Mouse (Mus musculus): ENCODE data around the gene Tpd52l1. TPM values are rescaled to one million over a fixed set of nuclear protein-coding genes. Genes with fewer than 3 reads are reported as not detected.
A peak's percentile ranks its signal among the peaks of the same experiment; 100 is the strongest.

Tpd52l1 gene
- total and polyA plus RNA-seq, 2 experiments from 2014 or later: 24.4 to 62.0 TPM

GRCm38 (mm10) chr10:31456806-31457205 lies 11.0 kb upstream of the Tpd52l1 start:
- no peak for TF ChIP-seq CTCF (IDR thresholded peaks at IDR 0.05; ENCODE audit: low read depth)
- no peak overlapping the region for H3K4me3 ChIP-seq (ENCODE audit: low read length)
- H3K9me3 ChIP-seq (ENCODE audit: low read length): no peaks in the 10 kb centered on the region
- H3K9ac ChIP-seq (replicated peaks; ENCODE audit: low read length): no peak overlapping the region
- DNase-seq (ENCODE audit: low spot score): no peak
- H3K36me3 ChIP-seq (ENCODE audit: insufficient read depth, low read length): no peaks in the 10 kb centered on the region
- H3K4me1 ChIP-seq (ENCODE audit: insufficient read depth, low read length): no peaks in the 10 kb centered on the region
- no peaks in the 10 kb centered on the region for H3K27me3 ChIP-seq (ENCODE audit: insufficient read depth, low read length)
- H3K27ac ChIP-seq: no peak overlapping the region
- H3K4me2 ChIP-seq (ENCODE audit: low read depth, low read length): no peak overlapping the region
- no peak for ATAC-seq
- 61% methylated on average over 1 of the region's 1 CpGs for WGBS

DNA sequence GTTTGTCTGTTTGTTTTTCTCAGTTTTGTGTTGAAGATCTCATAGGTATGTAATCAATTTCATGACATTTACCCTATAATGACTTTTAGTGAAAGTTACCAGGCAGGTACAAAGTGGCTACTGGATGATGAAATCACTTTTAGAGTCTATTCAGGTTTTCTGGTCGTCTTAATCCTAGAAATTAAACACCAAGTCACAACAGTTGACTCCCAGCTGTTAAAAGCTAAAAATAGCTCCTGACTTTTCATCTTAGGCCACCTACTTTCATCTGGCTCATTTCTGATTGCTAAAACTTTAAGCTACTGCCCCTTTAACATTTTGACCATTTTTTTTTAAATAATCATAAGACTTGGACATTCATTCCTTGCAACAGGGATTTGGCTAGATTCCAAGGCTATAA lies 1.3 kb upstream of the Tpd52l1 start:
- Histone ChIP-seq H3K9me3 (ENCODE audit: low read length) (no peaks in the 10 kb centered on the region), H3K4me3 (ENCODE audit: low read length) (no peak overlapping the region), H3K4me2 (ENCODE audit: low read depth, low read length) (no peak overlapping the region), H3K36me3 (ENCODE audit: insufficient read depth, low read length) (no peaks in the 10 kb centered on the region), H3K27ac (no peak overlapping the region), H3K4me1 (ENCODE audit: insufficient read depth, low read length) (no peaks in the 10 kb centered on the region), H3K9ac (replicated peaks; ENCODE audit: low read length) (no peak overlapping the region), H3K27me3 (ENCODE audit: insufficient read depth, low read length) (no peaks in the 10 kb centered on the region)
- DNase-seq (ENCODE audit: low spot score) (no peak), ATAC-seq (no peak)
- WGBS: 65% methylated on average over 1 of the region's 1 CpGs
- TF ChIP-seq CTCF (IDR thresholded peaks at IDR 0.05; ENCODE audit: low read depth): no peak

GRCm38 (mm10) chr10:31444206-31444605 lies 1.6 kb downstream of the Tpd52l1 start:
- Histone ChIP-seq H3K36me3 (ENCODE audit: insufficient read depth, low read length) (no peaks in the 10 kb centered on the region), H3K9me3 (ENCODE audit: low read length) (no peaks in the 10 kb centered on the region), H3K4me1 (ENCODE audit: insufficient read depth, low read length) (no peaks in the 10 kb centered on the region), H3K4me2 (ENCODE audit: low read depth, low read length) (no peak overlapping the region), H3K9ac (replicated peaks; ENCODE audit: low read length) (no peak overlapping the region), H3K4me3 (ENCODE audit: low read length) (no peak overlapping the region), H3K27me3 (ENCODE audit: insufficient read depth, low read length) (no peaks in the 10 kb centered on the region), H3K27ac (no peak overlapping the region)
- DNase-seq (ENCODE audit: low spot score) (peak; percentile 32), ATAC-seq (no peak)
- TF ChIP-seq CTCF (IDR thresholded peaks at IDR 0.05; ENCODE audit: low read depth): no peak
- WGBS: 46% methylated on average over 7 of the region's 7 CpGs

GRCm38 (mm10) chr10:31441491-31441890 lies 4.3 kb downstream of the Tpd52l1 start:
- H3K4me3 ChIP-seq (ENCODE audit: low read length): no peak overlapping the region
- no peak for DNase-seq (ENCODE audit: low spot score)
- no peak overlapping the region for H3K4me2 ChIP-seq (ENCODE audit: low read depth, low read length)
- H3K36me3 ChIP-seq (ENCODE audit: insufficient read depth, low read length): no peaks in the 10 kb centered on the region
- no peaks in the 10 kb centered on the region for H3K27me3 ChIP-seq (ENCODE audit: insufficient read depth, low read length)
- no peaks in the 10 kb centered on the region for H3K9me3 ChIP-seq (ENCODE audit: low read length)
- H3K9ac ChIP-seq (replicated peaks; ENCODE audit: low read length): no peak overlapping the region
- ATAC-seq: no peak
- H3K27ac ChIP-seq: no peak overlapping the region
- no peaks in the 10 kb centered on the region for H3K4me1 ChIP-seq (ENCODE audit: insufficient read depth, low read length)
- TF ChIP-seq CTCF (IDR thresholded peaks at IDR 0.05; ENCODE audit: low read depth): no peak

- H3K36me3 ChIP-seq (ENCODE audit: insufficient read depth, low read length): no peaks in the 10 kb centered on the region
- H3K4me3 ChIP-seq (ENCODE audit: low read length): no peak overlapping the region
- ATAC-seq: no peak
- WGBS: 80% methylated on average over 4 of the region's 4 CpGs
- H3K9ac ChIP-seq (replicated peaks; ENCODE audit: low read length): no peak overlapping the region
- no peaks in the 10 kb centered on the region for H3K4me1 ChIP-seq (ENCODE audit: insufficient read depth, low read length)
- no peaks in the 10 kb centered on the region for H3K27me3 ChIP-seq (ENCODE audit: insufficient read depth, low read length)
- H3K4me2 ChIP-seq (ENCODE audit: low read depth, low read length): no peak overlapping the region
- TF ChIP-seq CTCF (IDR thresholded peaks at IDR 0.05; ENCODE audit: low read depth): no peak
- no peak for DNase-seq (ENCODE audit: low spot score)
- no peak overlapping the region for H3K27ac ChIP-seq
- no peaks in the 10 kb centered on the region for H3K9me3 ChIP-seq (ENCODE audit: low read length)
Measured at GRCm38 (mm10) chr10:31436047-31436446, 9.7 kb downstream of the Tpd52l1 start.

DNA sequence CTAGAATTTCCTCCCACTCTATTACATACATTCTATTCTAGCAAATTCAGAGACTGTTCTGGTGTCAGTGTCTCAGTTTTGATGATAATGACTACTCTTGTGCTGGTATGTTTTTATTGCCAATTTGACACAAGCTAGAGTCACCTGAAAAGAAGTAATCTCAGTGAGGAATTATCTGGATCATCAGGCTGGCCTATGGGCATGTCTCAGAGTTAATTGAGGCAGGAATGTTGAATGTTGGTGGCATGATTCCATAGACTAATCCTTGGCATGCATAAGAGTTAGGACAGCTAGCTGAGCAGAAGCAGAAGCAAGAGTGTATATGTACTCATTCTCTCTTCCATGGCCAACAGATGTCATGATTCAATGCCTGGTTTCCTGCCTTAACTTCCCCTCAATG lies 27.8 kb downstream of the Tpd52l1 start:
- no peaks in the 10 kb centered on the region for H3K27me3 ChIP-seq (ENCODE audit: insufficient read depth, low read length)
- H3K4me1 ChIP-seq (ENCODE audit: insufficient read depth, low read length): no peaks in the 10 kb centered on the region
- H3K9ac ChIP-seq (replicated peaks; ENCODE audit: low read length): no peak overlapping the region
- H3K9me3 ChIP-seq (ENCODE audit: low read length): no peaks in the 10 kb centered on the region
- TF ChIP-seq CTCF (IDR thresholded peaks at IDR 0.05; ENCODE audit: low read depth): no peak
- H3K4me3 ChIP-seq (ENCODE audit: low read length): no peak overlapping the region
- DNase-seq (ENCODE audit: low spot score) (no peak), ATAC-seq (no peak)
- no peaks in the 10 kb centered on the region for H3K36me3 ChIP-seq (ENCODE audit: insufficient read depth, low read length)
- no peak overlapping the region for H3K27ac ChIP-seq
- H3K4me2 ChIP-seq (ENCODE audit: low read depth, low read length): no peak overlapping the region

DNA sequence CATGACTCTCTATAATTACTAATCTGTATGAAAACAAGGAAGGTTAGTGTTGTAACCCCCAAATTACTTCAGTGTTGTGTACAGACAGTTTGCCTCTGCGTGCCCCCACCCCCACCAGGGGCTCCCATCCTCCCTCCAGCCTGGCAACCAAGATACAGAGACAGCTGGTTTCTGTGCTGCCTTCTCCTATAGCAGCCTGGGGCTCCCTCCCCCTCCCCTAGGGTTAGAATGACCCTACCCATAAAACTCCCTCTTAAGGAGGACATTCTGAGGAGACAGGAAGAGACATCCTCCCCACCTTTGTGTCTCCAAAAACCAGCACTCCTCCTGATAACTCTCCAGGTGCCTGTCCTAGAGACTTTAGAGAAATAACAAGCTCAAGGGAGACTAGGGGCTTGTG lies 52.8 kb downstream of the Tpd52l1 start:
- 52% methylated on average over 1 of the region's 1 CpGs for WGBS
- Histone ChIP-seq H3K4me1 (ENCODE audit: insufficient read depth, low read length) (no peaks in the 10 kb centered on the region), H3K27ac (no peak overlapping the region), H3K9me3 (ENCODE audit: low read length) (no peaks in the 10 kb centered on the region), H3K27me3 (ENCODE audit: insufficient read depth, low read length) (no peaks in the 10 kb centered on the region), H3K4me3 (ENCODE audit: low read length) (no peak overlapping the region), H3K9ac (replicated peaks; ENCODE audit: low read length) (no peak overlapping the region), H3K4me2 (ENCODE audit: low read depth, low read length) (no peak overlapping the region), H3K36me3 (ENCODE audit: insufficient read depth, low read length) (no peaks in the 10 kb centered on the region)
- ATAC-seq: no peak
- no peak for TF ChIP-seq CTCF (IDR thresholded peaks at IDR 0.05; ENCODE audit: low read depth)
- no peak for DNase-seq (ENCODE audit: low spot score)
